Mouse (Mus musculus) heart, embryonic 13.5 days (tissue): Measurements from ENCODE around the gene Gucy2d. TPM values are rescaled to one million over a fixed set of nuclear protein-coding genes. Genes with fewer than 3 reads are reported as not detected.
A peak's percentile ranks its signal among the peaks of the same experiment; 100 is the strongest.

Source experiments
- ATAC-seq: fragments of 200-750 bp; cut with Nextera tagmentation; 2 replicates; pipeline ENCODE4 v1.8.0; 2017; ENCODE audit warnings: moderate TSS enrichment; ENCODE audit not compliant: insufficient number of reproducible peaks, low FRiP score, low TSS enrichment; ENCODE audit errors: extremely low read depth
- H3K27ac ChIP-seq: fragments of 300-500 bp; sonication (generic); replicated peaks from 2 replicates; pipeline ENCODE4 v1.5.1; 2015; ENCODE audit warnings: moderate library complexity, mild to moderate bottlenecking, inconsistent platforms
- H3K27me3 ChIP-seq: fragments of 300-500 bp; sonication (generic); replicated peaks from 2 replicates; pipeline ENCODE4 v1.6.1; 2015; ENCODE audit warnings: mild to moderate bottlenecking, inconsistent platforms
- H3K36me3 ChIP-seq: fragments of 300-500 bp; sonication (generic); 2 replicates; pipeline ENCODE4 v1.6.1; 2015; ENCODE audit warnings: mild to moderate bottlenecking, inconsistent platforms
- H3K4me1 ChIP-seq: fragments of 300-500 bp; sonication (generic); 2 replicates; pipeline ENCODE4 v1.6.1; 2015; ENCODE audit warnings: inconsistent platforms
- H3K4me2 ChIP-seq: fragments of 300-500 bp; sonication (generic); 2 replicates; pipeline ENCODE4 v1.6.1; 2015; ENCODE audit warnings: inconsistent platforms, mild to moderate bottlenecking, moderate library complexity
- H3K4me3 ChIP-seq: fragments of 300-500 bp; sonication (generic); 2 replicates; pipeline ENCODE4 v1.5.1; 2015; ENCODE audit warnings: moderate library complexity, mild to moderate bottlenecking, inconsistent platforms
- H3K9ac ChIP-seq: fragments of 300-500 bp; sonication (generic); 2 replicates; pipeline ENCODE4 v1.6.1; 2015; ENCODE audit warnings: inconsistent platforms, mild to moderate bottlenecking, moderate library complexity
- H3K9me3 ChIP-seq: fragments of 300-500 bp; sonication (generic); 2 replicates; pipeline ENCODE4 v1.6.1; 2016; ENCODE audit warnings: inconsistent platforms
- WGBS: fragments of 180-500 bp; shearing (Covaris S2); methylation state at CpG from one replicate; pipeline ENCODE4 v1.1.7; 2015; ENCODE audit warnings: mixed read lengths; 5-methylcytosine and 5-hydroxymethylcytosine counted together
- polyA plus RNA-seq: library from polyadenylated mRNA; unstranded; fragments of >200 nt; fragmentation: Nextera tagmentation; extraction: Ambion mirVana; gene quantifications from 2 replicates; pipeline ENCODE4 v1.2.1, GENCODE M21; 2015

Gene Gucy2d
- polyA plus RNA-seq, 1 experiment from 2014 or later: not detected

DNA sequence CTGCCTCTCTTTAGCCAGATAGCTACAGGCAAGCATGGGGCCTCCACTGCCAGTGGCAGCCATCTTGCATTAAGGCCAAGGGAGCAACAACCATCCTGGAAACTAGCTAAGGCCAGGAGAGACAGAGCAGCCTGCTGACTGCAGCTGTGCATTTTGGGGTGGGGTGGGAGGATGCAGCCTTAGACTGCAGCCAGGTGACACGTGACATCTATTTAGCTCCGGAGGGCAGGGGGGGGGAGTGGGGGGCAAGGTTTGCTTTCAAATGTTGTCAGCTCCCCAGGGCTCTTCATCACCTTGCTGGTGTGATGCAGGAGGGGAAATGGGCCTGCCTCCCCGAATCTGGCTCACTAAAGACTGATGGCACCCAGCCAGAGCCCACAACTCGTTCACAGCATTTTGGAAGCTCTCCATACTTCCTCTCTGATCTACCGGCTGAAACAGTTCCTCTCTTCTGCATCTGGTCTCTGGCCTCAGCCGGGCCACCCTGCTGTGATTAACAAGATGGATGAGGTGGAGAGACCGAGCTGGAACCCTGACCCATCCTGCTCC, 83.7 kb downstream of the Gucy2d start:
- ATAC-seq: peak; percentile 14; the same call in 1 of the 2 replicates
- Histone ChIP-seq H3K27me3 (no peaks in the 10 kb centered on the region; the same call in 1 of the 2 replicates), H3K4me2 (no peak overlapping the region), H3K36me3 (no peaks in the 10 kb centered on the region), H3K4me3 (no peak overlapping the region), H3K9me3 (no peaks in the 10 kb centered on the region), H3K9ac (0 out of 2 replicates have a peak overlapping the region, but pooled peaks have one; percentile 30), H3K27ac (peak overlapping the region; percentile 55), H3K4me1 (peaks cover 47% of the 10 kb centered on the region)
- 8% methylated on average over 7 of the region's 7 CpGs for WGBS

DNA sequence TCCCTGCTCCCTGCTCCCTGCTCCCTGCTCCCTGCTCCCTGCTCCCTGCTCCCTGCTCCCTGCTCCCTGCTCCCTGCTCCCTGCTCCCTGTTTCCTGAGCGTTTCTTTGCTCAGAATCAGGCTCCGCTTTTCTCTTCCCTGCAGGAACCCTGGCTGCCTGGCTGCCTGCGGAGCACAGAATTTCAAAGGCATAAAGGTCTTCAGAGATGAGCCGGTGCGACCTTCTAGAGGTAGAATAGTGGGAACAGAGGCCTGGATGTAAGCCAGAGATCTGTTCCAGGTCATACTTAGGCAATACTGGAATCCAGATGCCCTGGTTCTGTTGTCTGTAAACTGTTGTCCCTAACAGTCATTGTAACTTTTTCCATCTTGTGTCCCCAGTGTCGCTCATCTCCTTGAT, 84.2 kb downstream of the Gucy2d start:
- 30% methylated on average over 6 of the region's 6 CpGs for WGBS
- Histone ChIP-seq H3K4me1 (peaks cover 51% of the 10 kb centered on the region), H3K27me3 (no peaks in the 10 kb centered on the region; the same call in 1 of the 2 replicates), H3K4me2 (no peak overlapping the region), H3K27ac (peak overlapping the region; percentile 55), H3K4me3 (no peak overlapping the region), H3K9ac (peak overlapping the region; percentile 30; the same call in 1 of the 2 replicates), H3K9me3 (no peaks in the 10 kb centered on the region), H3K36me3 (no peaks in the 10 kb centered on the region)
- no peak for ATAC-seq

DNA sequence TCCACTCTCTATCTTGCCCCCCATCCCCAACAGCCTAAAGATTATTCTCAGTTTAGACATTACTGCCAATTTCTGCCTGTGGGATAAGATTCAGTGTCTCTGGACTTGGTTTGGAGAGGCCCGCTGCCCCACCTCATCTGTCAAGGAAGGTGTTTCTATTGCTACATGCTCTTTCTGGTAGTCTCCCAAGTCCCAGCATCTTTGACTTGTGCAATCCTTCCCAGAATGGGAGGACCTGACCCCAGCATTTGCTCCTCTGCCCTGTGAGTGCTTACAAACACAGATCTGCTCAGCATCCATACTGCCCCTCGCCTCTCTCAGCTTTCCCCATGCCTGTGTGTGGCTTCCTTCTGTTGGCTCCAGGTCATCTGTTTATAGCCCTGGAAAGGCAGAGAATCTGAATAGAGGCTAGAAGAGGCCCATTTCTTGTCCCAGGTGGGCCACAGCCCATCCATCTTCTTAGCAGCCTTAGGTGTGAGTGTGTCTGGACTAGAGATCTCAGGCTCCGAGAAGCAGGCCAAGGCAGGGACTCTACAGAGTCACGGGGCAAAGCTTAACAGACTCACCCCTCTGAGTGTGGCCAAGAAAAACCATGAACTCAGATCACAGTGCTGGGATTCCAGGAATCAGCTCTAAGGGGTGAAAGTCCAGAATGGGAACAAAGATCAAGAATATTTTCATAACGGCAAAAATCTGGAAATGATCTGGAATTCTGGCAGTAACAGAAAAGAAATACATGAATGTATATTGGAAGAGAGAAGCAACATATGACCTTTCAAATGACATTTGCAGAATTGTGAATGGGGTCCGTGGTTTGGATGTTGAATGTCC, 84.9 kb downstream of the Gucy2d start:
- no peak overlapping the region for H3K4me2 ChIP-seq
- H3K4me1 ChIP-seq: peaks cover 52% of the 10 kb centered on the region
- no peak for ATAC-seq
- no peaks in the 10 kb centered on the region for H3K9me3 ChIP-seq
- no peak overlapping the region for H3K9ac ChIP-seq
- H3K4me3 ChIP-seq: no peak overlapping the region
- 61% methylated on average over 6 of the region's 6 CpGs for WGBS
- H3K27ac ChIP-seq: peak overlapping the region; percentile 55; the same call in 1 of the 2 replicates
- no peaks in the 10 kb centered on the region; the same call in 1 of the 2 replicates for H3K27me3 ChIP-seq
- H3K36me3 ChIP-seq: no peaks in the 10 kb centered on the region

Other genes with a start within 250 kb of the Gucy2d start
- gene B3gnt6, start 240.9 kb upstream of the Gucy2d start, polyA plus RNA-seq: not detected in 2 replicates
- 18.9 and 24.6 TPM in 2 replicates for gene Acer3, start 119.2 kb upstream of the Gucy2d start, polyA plus RNA-seq
- gene Tsku, start 79.1 kb upstream of the Gucy2d start, polyA plus RNA-seq: 5.7 and 6.7 TPM in 2 replicates
- gene Lrrc32, start 48.9 kb downstream of the Gucy2d start, polyA plus RNA-seq: 4.9 and 6.0 TPM in 2 replicates
- 19.2 and 21.1 TPM in 2 replicates for gene Emsy, start 216.4 kb downstream of the Gucy2d start, polyA plus RNA-seq